Mouse (Mus musculus) myocyte (in vitro differentiated cells): ENCODE data around the gene Pawr. TPM values are rescaled to one million over a fixed set of nuclear protein-coding genes. Genes with fewer than 3 reads are reported as not detected.
A peak's percentile ranks its signal among the peaks of the same experiment; 100 is the strongest.

Source experiments
- H3K27me3 ChIP-seq: one replicate; pipeline ENCODE4 v1.6.1; 2011; ENCODE audit not compliant: control insufficient read depth, insufficient read depth, insufficient read length
- H3K36me3 ChIP-seq: one replicate; pipeline ENCODE4 v1.6.1; 2011; ENCODE audit not compliant: control insufficient read depth, insufficient read depth
- H3K4me2 ChIP-seq: one replicate; pipeline ENCODE4 v1.6.1; 2011; ENCODE audit warnings: low read depth, control low read depth
- H3K4me3 ChIP-seq: one replicate; pipeline ENCODE4 v1.5.1; 2011; ENCODE audit warnings: mild to moderate bottlenecking, control low read depth, moderate library complexity
- H3K79me2 ChIP-seq: one replicate; pipeline ENCODE4 v1.6.1; 2011; ENCODE audit not compliant: control insufficient read depth, insufficient read depth
- H3ac ChIP-seq: one replicate; pipeline ENCODE4 v1.6.1; 2011; ENCODE audit not compliant: control insufficient read depth, insufficient read length
- CEBPB ChIP-seq: IDR thresholded peaks from 2 replicates; pipeline ENCODE4 v1.6.1; 2011; ENCODE audit warnings: mild to moderate bottlenecking, moderate library complexity; ENCODE audit not compliant: poor library complexity, insufficient read depth, severe bottlenecking
- E2F4 ChIP-seq: IDR thresholded peaks from one replicate; pipeline ENCODE4 v1.6.1; 2011; ENCODE audit warnings: mild to moderate bottlenecking, control low read depth, moderate library complexity; ENCODE audit not compliant: insufficient read depth
- MAX ChIP-seq: IDR thresholded peaks from one replicate; pipeline ENCODE4 v1.6.1; 2011; ENCODE audit warnings: low read depth, mild to moderate bottlenecking, control low read depth
- MYOD1 ChIP-seq, 3 experiments: IDR thresholded peaks; one replicate each; pipeline ENCODE4 v1.6.1; 2011; ENCODE audit warnings: control low read depth in 2 of 3, low read depth in 2 of 3, mild to moderate bottlenecking in 2 of 3, moderate library complexity in 1 of 3; ENCODE audit not compliant: insufficient read length in 2 of 3, control insufficient read depth in 1 of 3
- MYOG ChIP-seq, 3 experiments: IDR thresholded peaks; one replicate each; pipeline ENCODE4 v1.6.1; 2011; ENCODE audit warnings: control low read depth in 2 of 3, low read depth in 2 of 3, mild to moderate bottlenecking in 2 of 3; ENCODE audit not compliant: insufficient read length in 2 of 3, control insufficient read depth in 1 of 3, insufficient read depth in 1 of 3
- POLR2A ChIP-seq: IDR thresholded peaks from one replicate; pipeline ENCODE4 v1.6.1; 2011; ENCODE audit warnings: low read depth, mild to moderate bottlenecking, control low read depth, moderate library complexity; ENCODE audit not compliant: insufficient read length
- POLR2AphosphoS2 ChIP-seq: IDR thresholded peaks from one replicate; pipeline ENCODE4 v1.6.1; 2011; ENCODE audit warnings: low read depth, control low read depth; ENCODE audit not compliant: insufficient read length
- REST ChIP-seq: IDR thresholded peaks from one replicate; pipeline ENCODE4 v1.6.1; 2011; ENCODE audit warnings: mild to moderate bottlenecking, control low read depth, moderate library complexity; ENCODE audit not compliant: insufficient read depth, insufficient read length
- SRF ChIP-seq: IDR thresholded peaks from one replicate; pipeline ENCODE4 v1.6.1; 2011; ENCODE audit warnings: low read depth; ENCODE audit not compliant: control insufficient read depth, insufficient read length
- TCF12 ChIP-seq: IDR thresholded peaks from one replicate; pipeline ENCODE4 v1.6.1; 2011; ENCODE audit warnings: mild to moderate bottlenecking, control low read depth; ENCODE audit not compliant: poor library complexity, insufficient read depth, severe bottlenecking
- TCF3 ChIP-seq: IDR thresholded peaks from one replicate; pipeline ENCODE4 v1.6.1; 2011; ENCODE audit warnings: low read depth, control low read depth; ENCODE audit not compliant: insufficient read length
- USF1 ChIP-seq: IDR thresholded peaks from one replicate; pipeline ENCODE4 v1.6.1; 2011; ENCODE audit warnings: low read depth, mild to moderate bottlenecking, control low read depth, moderate library complexity
- polyA plus RNA-seq: library from polyadenylated mRNA; unstranded; fragments of >200 nt; fragmentation: generic; extraction: Trizol; gene quantifications from one replicate; pipeline ENCODE4 v1.2.1, GENCODE M21; 2012; ENCODE audit warnings: missing spikeins

Pawr gene
- polyA plus RNA-seq, 1 experiment, result 2.9 TPM

- TF ChIP-seq TCF12 (no peak), USF1 (no peak), SRF (no peak), MYOG (IDR thresholded peaks at IDR 0.05; ENCODE audit: control insufficient read depth in 1 of 3, insufficient read depth in 1 of 3, insufficient read length in 2 of 3, low read depth in 2 of 3) (no peak), CEBPB (no peak), E2F4 (no peak), MYOD1 (IDR thresholded peaks at IDR 0.05; ENCODE audit: control insufficient read depth in 1 of 3, insufficient read length in 2 of 3, low read depth in 2 of 3) (no peak), REST (no peak), MAX (no peak), TCF3 (no peak), POLR2A (no peak), POLR2AphosphoS2 (no peak)
- H3K36me3 ChIP-seq, result no peaks in the 10 kb centered on the region
- no peaks in the 10 kb centered on the region for H3K79me2 ChIP-seq
- peak overlapping the region; percentile 22 for H3K4me3 ChIP-seq
- H3K4me2 ChIP-seq, result peak overlapping the region; percentile 71
- no peak overlapping the region for H3ac ChIP-seq
- H3K27me3 ChIP-seq, result no peaks in the 10 kb centered on the region
Observed at GRCm38 (mm10) chr10:108333642-108334041, 1.7 kb downstream of the Pawr start.

DNA sequence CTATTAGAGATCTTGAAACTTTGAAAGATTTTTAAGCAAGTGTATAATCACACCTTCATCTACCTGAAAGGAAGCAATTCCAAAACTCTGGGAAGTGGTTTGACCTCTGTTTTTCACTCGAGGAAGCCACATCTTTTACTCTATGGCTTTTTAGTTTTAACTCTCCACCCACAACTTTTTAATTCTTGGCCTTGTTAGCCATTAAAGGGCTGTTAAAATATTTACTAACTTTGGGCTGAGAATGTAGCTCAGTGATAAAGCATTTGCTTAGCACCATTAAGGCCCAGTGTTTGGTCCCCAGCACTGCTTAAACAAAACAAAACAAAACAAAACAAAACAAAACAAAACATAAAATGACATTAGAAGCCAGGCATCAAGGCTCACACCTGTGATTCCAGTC, 2.2 kb downstream of the Pawr start:
- Histone ChIP-seq H3K4me3 (peak overlapping the region; percentile 22), H3K4me2 (peak overlapping the region; percentile 71), H3K27me3 (no peaks in the 10 kb centered on the region), H3ac (no peak overlapping the region), H3K79me2 (no peaks in the 10 kb centered on the region), H3K36me3 (no peaks in the 10 kb centered on the region)
- TF ChIP-seq POLR2A, result no peak
- TF ChIP-seq E2F4, result no peak
- no peak for TF ChIP-seq MYOG (IDR thresholded peaks at IDR 0.05; ENCODE audit: control insufficient read depth in 1 of 3, insufficient read depth in 1 of 3, insufficient read length in 2 of 3, low read depth in 2 of 3)
- no peak for TF ChIP-seq USF1
- no peak for TF ChIP-seq CEBPB
- no peak for TF ChIP-seq POLR2AphosphoS2
- no peak for TF ChIP-seq REST
- TF ChIP-seq SRF, result no peak
- no peak for TF ChIP-seq MYOD1 (IDR thresholded peaks at IDR 0.05; ENCODE audit: control insufficient read depth in 1 of 3, insufficient read length in 2 of 3, low read depth in 2 of 3)
- TF ChIP-seq MAX, result no peak
- TF ChIP-seq TCF12, result no peak
- no peak for TF ChIP-seq TCF3

GRCm38 (mm10) chr10:108335736-108336292, 3.9 kb downstream of the Pawr start:
- Histone ChIP-seq H3K27me3 (no peaks in the 10 kb centered on the region), H3K79me2 (no peaks in the 10 kb centered on the region), H3ac (no peak overlapping the region), H3K4me3 (no peak overlapping the region), H3K4me2 (no peak overlapping the region), H3K36me3 (no peaks in the 10 kb centered on the region)
- TF ChIP-seq CEBPB, result no peak
- no peak for TF ChIP-seq POLR2AphosphoS2

GRCm38 (mm10) chr10:108336581-108336980, 4.7 kb downstream of the Pawr start:
- Histone ChIP-seq H3ac (no peak overlapping the region), H3K4me3 (no peak overlapping the region), H3K4me2 (no peak overlapping the region), H3K36me3 (no peaks in the 10 kb centered on the region), H3K27me3 (no peaks in the 10 kb centered on the region), H3K79me2 (no peaks in the 10 kb centered on the region)
- no peak for TF ChIP-seq TCF12
- no peak for TF ChIP-seq MYOG (IDR thresholded peaks at IDR 0.05; ENCODE audit: control insufficient read depth in 1 of 3, insufficient read depth in 1 of 3, insufficient read length in 2 of 3, low read depth in 2 of 3)

DNA sequence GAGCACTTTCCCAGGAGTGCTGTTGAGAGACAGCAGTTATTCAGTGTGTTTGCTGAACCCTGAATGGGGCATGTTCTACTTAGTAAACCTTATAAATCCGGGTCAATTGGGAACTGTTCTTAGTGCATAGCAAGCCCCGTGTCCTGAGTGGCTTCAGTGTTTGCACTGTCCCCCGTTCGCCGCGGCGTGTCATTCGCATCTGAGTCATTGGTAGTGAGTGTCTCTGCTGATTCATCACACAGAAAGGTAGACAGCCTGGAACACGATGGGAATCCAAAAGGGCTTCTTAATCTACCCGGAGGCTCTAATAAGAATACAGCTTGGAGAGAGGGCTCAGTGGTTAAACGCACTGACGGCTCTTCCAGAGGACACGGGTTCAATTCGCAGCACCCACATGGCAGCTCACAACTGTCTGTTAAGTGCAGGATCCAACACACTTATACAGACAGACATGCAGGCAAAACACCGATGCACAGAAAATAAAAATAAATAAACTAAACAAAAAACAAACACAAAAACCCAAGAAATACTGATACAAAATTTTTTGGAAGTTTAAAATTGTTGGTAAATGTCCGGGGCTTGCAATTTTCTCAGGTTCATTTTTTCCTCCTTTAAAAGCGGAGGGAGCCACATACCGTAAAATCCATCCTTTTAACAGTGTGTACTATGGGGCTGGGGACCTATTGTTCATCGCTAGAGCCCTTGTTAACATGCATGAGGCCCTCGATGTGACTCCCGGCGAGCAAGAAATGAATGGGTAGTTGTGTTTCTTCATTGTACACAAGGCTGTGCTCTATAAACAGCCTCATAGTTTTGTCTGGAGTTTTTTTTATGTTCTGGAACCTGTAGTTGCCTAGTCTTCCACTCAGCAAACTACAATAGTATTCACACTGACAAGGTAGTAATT, 6.4 kb downstream of the Pawr start:
- TF ChIP-seq MYOG (IDR thresholded peaks at IDR 0.05; ENCODE audit: control insufficient read depth in 1 of 3, insufficient read depth in 1 of 3, insufficient read length in 2 of 3, low read depth in 2 of 3), result no peak
- TF ChIP-seq E2F4, result no peak
- TF ChIP-seq TCF12, result no peak
- TF ChIP-seq USF1, result no peak
- no peak for TF ChIP-seq SRF
- no peak for TF ChIP-seq POLR2AphosphoS2
- TF ChIP-seq MYOD1 (IDR thresholded peaks at IDR 0.05; ENCODE audit: control insufficient read depth in 1 of 3, insufficient read length in 2 of 3, low read depth in 2 of 3), result no peak
- no peak for TF ChIP-seq POLR2A
- no peak for TF ChIP-seq MAX
- TF ChIP-seq CEBPB, result no peak
- Histone ChIP-seq H3K79me2 (no peaks in the 10 kb centered on the region), H3K36me3 (no peaks in the 10 kb centered on the region), H3ac (no peak overlapping the region), H3K27me3 (no peaks in the 10 kb centered on the region), H3K4me2 (no peak overlapping the region), H3K4me3 (no peak overlapping the region)
